Mouse (Mus musculus) heart, adult 2 months (tissue): ENCODE data around the gene Kif1a.

Experiments used
- EP300 ChIP-seq: fragments of 200-500 bp; IDR thresholded peaks from 2 replicates; pipeline ENCODE4 v1.6.1; 2011; ENCODE audit warnings: low read depth, low read length, control low read depth; ENCODE audit not compliant: insufficient read depth
- POLR2A ChIP-seq: fragments of 200-500 bp; IDR thresholded peaks from 2 replicates; pipeline ENCODE4 v1.6.1; 2011; ENCODE audit warnings: mild to moderate bottlenecking, low read depth, low read length, control low read depth; ENCODE audit not compliant: insufficient read depth

GRCm38 (mm10) chr1:93014460-93014859 is 87.3 kb downstream of the Kif1a start:
- TF ChIP-seq POLR2A (no peak), EP300 (no peak)
